Mouse (Mus musculus): ENCODE data around the gene Svop.

DNA sequence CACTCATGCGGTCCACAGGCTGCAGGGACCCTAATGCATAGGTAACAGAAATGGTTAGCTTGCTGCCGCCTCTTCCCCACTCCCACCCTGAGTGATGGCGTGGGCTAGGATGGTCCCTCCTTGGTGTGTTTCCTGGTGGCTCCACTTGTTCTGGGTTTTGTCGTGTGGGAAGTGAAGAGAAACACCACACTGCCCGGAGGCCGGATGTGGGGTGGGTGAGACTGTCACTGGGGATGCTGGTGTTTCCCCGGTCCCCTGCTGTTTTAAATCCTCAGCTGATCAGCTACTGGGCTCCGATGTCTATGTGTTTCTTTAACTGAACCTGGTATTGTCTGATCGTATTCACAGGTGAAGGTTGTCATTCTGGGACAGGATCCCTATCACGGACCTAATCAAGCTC lies 44.1 kb upstream of the Svop start:
- no peak for TF ChIP-seq CTCF (IDR thresholded peaks at IDR 0.05; ENCODE audit: extremely low read depth, insufficient read depth, insufficient read length, insufficient replicate concordance)
- no peak for TF ChIP-seq POLR2A (IDR thresholded peaks at IDR 0.05; ENCODE audit: low read depth, low read length)
